Mouse (Mus musculus) liver, embryonic 14.5 days (tissue): ENCODE results near the gene Clic4. TPM values are rescaled to one million over a fixed set of nuclear protein-coding genes. Genes with fewer than 3 reads are reported as not detected.

Source experiments
- ATAC-seq: fragments of 200-750 bp; cut with Nextera tagmentation; 2 replicates; pipeline ENCODE4 v1.8.0; 2017; ENCODE audit warnings: moderate number of reproducible peaks, mild to moderate bottlenecking, moderate library complexity; ENCODE audit not compliant: insufficient read depth
- DNase-seq, 3 experiments: peaks; one replicate each; pipeline ENCODE4 v3.0.0-alpha.2; 2012 to 2013; ENCODE audit warnings: low read depth in 3 of 3, low spot score in 3 of 3
- H3K27ac ChIP-seq: fragments of 300-500 bp; sonication (generic); 2 replicates; pipeline ENCODE4 v1.5.1; 2014; ENCODE audit warnings: moderate library complexity, mild to moderate bottlenecking, control low read depth, inconsistent platforms
- H3K27me3 ChIP-seq: fragments of 300-500 bp; sonication (generic); 2 replicates; pipeline ENCODE4 v1.6.1; 2014; ENCODE audit warnings: mild to moderate bottlenecking, low read length, moderate library complexity; ENCODE audit not compliant: control insufficient read depth, insufficient read depth
- H3K36me3 ChIP-seq: fragments of 300-500 bp; sonication (generic); replicated peaks from 2 replicates; pipeline ENCODE4 v1.6.1; 2014; ENCODE audit warnings: low read depth; ENCODE audit not compliant: control insufficient read depth, insufficient read depth
- H3K4me1 ChIP-seq, 2 experiments: fragments of 200-500 bp in 1 of 2; fragments of 300-500 bp in 1 of 2; sonication (generic) in 1 of 2; replicated peaks; 2 replicates each; pipeline ENCODE4 v1.6.1; 2012 to 2014; ENCODE audit warnings: antibody characterized with exemption in 1 of 2, inconsistent platforms in 1 of 2, low read length in 1 of 2; ENCODE audit not compliant: control insufficient read depth in 2 of 2, insufficient read depth in 2 of 2
- H3K4me2 ChIP-seq: fragments of 300-500 bp; sonication (generic); 2 replicates; pipeline ENCODE4 v1.6.1; 2014; ENCODE audit warnings: low read depth, mild to moderate bottlenecking, control low read depth, moderate library complexity
- H3K4me3 ChIP-seq, 2 experiments: fragments of 200-500 bp in 1 of 2; fragments of 300-500 bp in 1 of 2; sonication (generic) in 1 of 2; 2 replicates each; pipeline ENCODE4 v1.5.1; 2012 to 2014; ENCODE audit warnings: low read depth in 2 of 2, low read length in 2 of 2, mild to moderate bottlenecking in 2 of 2, control low read depth in 1 of 2, inconsistent platforms in 1 of 2, moderate library complexity in 1 of 2; ENCODE audit not compliant: insufficient read depth in 1 of 2
- H3K9ac ChIP-seq: fragments of 300-500 bp; sonication (generic); replicated peaks from 2 replicates; pipeline ENCODE4 v1.6.1; 2014; ENCODE audit warnings: mild to moderate bottlenecking, control low read depth, moderate library complexity
- H3K9me3 ChIP-seq: fragments of 300-500 bp; sonication (generic); 2 replicates; pipeline ENCODE4 v1.6.1; 2016; ENCODE audit warnings: low read length, mixed read lengths; ENCODE audit not compliant: control insufficient read depth
- CTCF ChIP-seq: IDR thresholded peaks from 2 replicates; pipeline ENCODE4 v1.5.1; 2016; ENCODE audit warnings: antibody characterized with exemption, low read depth, control low read depth
- EP300 ChIP-seq: IDR thresholded peaks from 2 replicates; pipeline ENCODE4 v1.6.1; 2016; ENCODE audit warnings: antibody characterized with exemption, low read depth
- WGBS: fragments of 180-500 bp; shearing (Covaris S2); extraction: QIAGEN DNeasy Blood & Tissue Kit; methylation state at CpG from one replicate; pipeline ENCODE4 v1.1.7; 2014; ENCODE audit not compliant: insufficient replicate concordance; 5-methylcytosine and 5-hydroxymethylcytosine counted together
- polyA plus RNA-seq, 2 experiments: library from polyadenylated mRNA; depleted of rRNA in 1 of 2; stranded (reverse) in 1 of 2; unstranded in 1 of 2; fragments of >200 nt; fragmentation: Nextera tagmentation in 1 of 2; extraction: Ambion mirVana in 1 of 2; gene quantifications; 2 replicates each; pipeline versions ENCODE4 v1.2.1 to v1.2.3; 2012 to 2014

Gene Clic4
- polyA plus RNA-seq, 2 experiments, result 40.8 to 65.8 TPM

DNA sequence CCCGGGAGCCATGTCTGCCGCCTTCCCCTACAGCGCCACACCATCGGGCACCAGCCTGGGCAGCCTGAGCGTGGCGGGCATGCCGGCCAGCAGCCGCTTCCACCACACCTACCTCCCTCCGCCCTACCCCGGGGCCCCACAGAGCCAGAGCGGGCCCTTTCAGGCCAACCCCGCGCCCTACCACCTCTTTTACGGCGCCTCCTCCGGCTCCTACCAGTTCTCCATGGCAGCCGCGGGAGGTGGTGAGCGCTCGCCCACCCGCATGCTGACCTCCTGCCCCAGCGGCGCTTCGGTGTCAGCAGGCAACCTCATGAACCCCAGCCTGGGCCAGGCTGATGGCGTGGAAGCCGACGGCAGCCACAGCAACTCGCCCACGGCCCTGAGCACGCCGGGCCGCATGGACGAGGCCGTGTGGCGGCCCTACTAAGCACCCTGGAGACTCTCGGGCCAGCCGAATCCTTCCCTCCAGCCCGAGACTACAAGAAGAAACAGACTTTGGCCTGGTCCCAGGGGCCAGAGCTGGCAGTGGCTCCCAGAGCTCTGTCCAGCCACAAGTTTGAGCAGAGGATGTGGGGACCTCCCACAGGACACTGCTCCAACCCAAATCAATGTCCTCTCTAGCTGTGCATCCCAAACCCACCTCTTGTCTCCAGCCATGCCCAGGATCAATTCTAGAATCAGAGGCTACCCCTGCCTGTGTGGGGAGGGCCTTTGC is 97.1 kb downstream of the Clic4 start:
- DNase-seq, result no peak

DNA sequence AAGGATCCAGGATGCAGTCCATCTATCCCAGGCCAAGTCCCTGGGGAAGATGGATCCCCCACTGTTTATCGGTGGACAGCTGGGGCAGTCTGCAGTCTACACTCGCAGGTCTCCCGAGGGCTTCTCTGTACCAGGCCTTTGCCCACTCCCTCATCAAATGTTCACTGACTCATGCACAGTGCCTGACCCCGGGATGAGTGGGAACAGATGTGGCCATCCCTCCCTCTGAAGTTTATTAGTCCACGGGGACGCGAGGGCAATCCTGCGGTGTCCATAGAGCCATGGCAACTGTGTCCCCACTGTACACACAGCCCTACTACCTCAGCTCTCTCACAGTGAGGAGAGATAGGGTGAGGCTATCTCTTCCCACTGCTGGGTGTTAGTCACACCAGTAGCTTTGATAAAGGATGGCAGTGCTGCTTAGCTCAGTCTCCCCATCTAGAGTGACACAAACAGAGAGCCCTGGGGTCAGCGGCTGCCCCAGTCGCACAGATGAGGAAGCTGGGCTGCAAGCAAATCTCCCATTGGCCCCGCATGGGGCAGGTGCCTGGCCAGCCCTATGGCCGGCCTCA is 101.2 kb downstream of the Clic4 start:
- Histone ChIP-seq H3K9me3 (no peaks in the 10 kb centered on the region), H3K36me3 (no peaks in the 10 kb centered on the region), H3K4me1 (peaks cover 7 to 26% of the 10 kb centered on the region in 2 experiments), H3K4me3 (no peak overlapping the region), H3K9ac (no peak overlapping the region), H3K27me3 (no peaks in the 10 kb centered on the region; the same call in 1 of the 2 replicates), H3K4me2 (no peak overlapping the region), H3K27ac (no peak overlapping the region)
- ATAC-seq, result peak; percentile 74
- DNase-seq, result peak in 2 of 3 experiments; percentile 17 to 26
- 0 out of 2 replicates have a peak, but pooled peaks have one; percentile 37 for TF ChIP-seq EP300
- TF ChIP-seq CTCF, result no peak
- 52% methylated on average over 12 of the region's 12 CpGs for WGBS

More for the DNA sequence above, 97.1 kb downstream of the Clic4 start:
- Histone ChIP-seq H3K36me3 (no peaks in the 10 kb centered on the region), H3K4me3 (no peak overlapping the region), H3K4me2 (no peak overlapping the region), H3K9me3 (no peaks in the 10 kb centered on the region), H3K4me1 (peaks cover 0 to 9% of the 10 kb centered on the region in 2 experiments; a peak in 3 of 4 replicates), H3K27ac (no peak overlapping the region), H3K9ac (no peak overlapping the region), H3K27me3 (no peaks in the 10 kb centered on the region)
- no peak for TF ChIP-seq EP300
- no peak for TF ChIP-seq CTCF
- no peak for ATAC-seq
- 55% methylated on average over 38 of the region's 38 CpGs for WGBS

DNA sequence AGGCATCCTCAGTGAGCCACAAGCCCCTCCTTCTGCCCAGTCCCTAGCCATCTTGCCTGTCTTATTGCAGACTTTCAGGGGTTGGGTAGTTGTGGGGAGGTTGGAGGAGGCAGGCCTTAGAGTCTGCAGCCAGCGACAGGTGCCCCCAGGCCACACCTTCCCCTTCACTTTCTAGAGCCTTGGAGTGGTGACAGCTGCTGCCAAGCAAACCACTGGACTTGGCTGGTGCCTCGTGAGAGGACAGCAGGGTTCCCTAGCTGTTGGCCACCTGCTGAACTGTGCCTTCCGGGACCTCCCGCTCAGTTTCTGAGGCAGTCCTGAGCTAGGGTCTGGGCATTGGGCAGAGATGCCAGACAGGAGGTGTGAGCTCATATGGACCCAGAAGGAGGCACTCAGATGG is 103.1 kb downstream of the Clic4 start:
- Histone ChIP-seq H3K27ac (no peak overlapping the region), H3K4me1 (peaks cover 7 to 26% of the 10 kb centered on the region in 2 experiments), H3K36me3 (no peaks in the 10 kb centered on the region), H3K4me2 (no peak overlapping the region), H3K9me3 (no peaks in the 10 kb centered on the region), H3K9ac (no peak overlapping the region), H3K27me3 (no peaks in the 10 kb centered on the region; the same call in none of the 2 replicates), H3K4me3 (no peak overlapping the region)
- no peak for TF ChIP-seq CTCF
- no peak for DNase-seq
- 60% methylated on average over 4 of the region's 4 CpGs for WGBS
- no peak for ATAC-seq

DNA sequence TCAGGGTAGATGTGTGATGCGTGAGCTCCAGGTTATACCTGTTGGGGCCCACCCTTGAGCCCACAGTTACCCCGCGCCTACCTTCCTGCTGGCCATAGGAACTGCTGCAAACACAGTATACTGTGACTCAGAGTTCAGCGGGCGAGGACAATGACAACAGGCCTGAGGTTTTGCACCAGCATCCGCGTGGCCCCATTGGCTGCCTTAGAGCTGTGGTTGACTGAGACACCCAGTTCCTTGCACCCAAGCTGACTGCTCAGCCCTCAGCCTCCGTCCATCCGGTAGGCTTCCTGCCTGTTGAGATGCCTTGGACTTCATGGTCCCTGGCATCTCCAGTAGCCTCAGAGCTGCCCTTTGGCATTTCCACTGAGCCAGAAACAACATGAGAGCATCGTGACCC is 103.5 kb downstream of the Clic4 start:
- ATAC-seq, result no peak

DNA sequence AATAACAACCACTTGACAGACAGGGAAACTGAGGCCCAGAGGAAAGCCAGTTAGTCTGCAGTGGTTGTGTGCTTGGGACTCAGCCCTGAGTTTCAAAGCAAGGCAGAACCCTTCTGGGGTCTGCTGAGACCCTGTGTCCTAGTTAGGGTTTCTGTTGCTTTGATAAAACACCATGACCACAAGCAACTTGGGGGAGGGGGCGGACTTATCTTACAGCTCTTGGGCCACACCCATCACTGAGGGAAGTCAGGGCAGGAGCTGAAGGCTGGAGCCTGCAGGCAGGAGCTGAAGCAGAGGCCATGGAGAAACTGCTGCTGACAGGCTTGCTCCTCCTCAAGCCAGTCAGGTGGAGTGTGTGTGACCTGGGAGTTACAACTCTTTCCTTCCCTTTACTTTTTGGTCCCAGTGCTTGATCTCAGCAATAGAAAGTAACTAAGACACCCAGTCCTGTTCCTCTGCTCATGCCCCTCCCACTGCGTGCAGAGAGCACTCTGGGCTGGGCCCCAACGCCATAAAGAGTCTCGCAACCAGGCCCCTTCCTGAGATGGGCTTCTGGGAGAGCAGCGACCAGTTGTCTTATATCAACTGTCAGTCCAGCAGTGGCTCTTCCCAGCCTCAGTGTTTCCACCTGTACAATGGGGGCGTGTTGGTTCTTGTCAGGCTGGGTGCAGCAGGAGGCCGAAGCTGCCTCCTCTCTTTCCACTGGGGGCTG is 104.6 kb downstream of the Clic4 start:
- Histone ChIP-seq H3K27ac (no peak overlapping the region), H3K9me3 (no peaks in the 10 kb centered on the region), H3K4me3 (no peak overlapping the region), H3K27me3 (no peaks in the 10 kb centered on the region; the same call in none of the 2 replicates), H3K4me2 (peak overlapping the region; percentile 28; the same call in 1 of the 2 replicates), H3K36me3 (no peaks in the 10 kb centered on the region), H3K9ac (no peak overlapping the region), H3K4me1 (peaks cover 7 to 26% of the 10 kb centered on the region in 2 experiments)
- ATAC-seq, result peak; percentile 61
- 22% methylated on average over 7 of the region's 7 CpGs for WGBS
- peak in 2 of 3 experiments; percentile 23 to 29 for DNase-seq
- TF ChIP-seq EP300 (no peak), CTCF (no peak)

More for the DNA sequence above, 103.5 kb downstream of the Clic4 start:
- Histone ChIP-seq H3K4me2 (no peak overlapping the region), H3K9me3 (no peaks in the 10 kb centered on the region), H3K4me3 (no peak overlapping the region), H3K9ac (no peak overlapping the region), H3K27me3 (no peaks in the 10 kb centered on the region; the same call in none of the 2 replicates), H3K36me3 (no peaks in the 10 kb centered on the region), H3K4me1 (peaks cover 7 to 26% of the 10 kb centered on the region in 2 experiments), H3K27ac (no peak overlapping the region)
- DNase-seq, result no peak
- 72% methylated on average over 10 of the region's 10 CpGs for WGBS
- TF ChIP-seq CTCF, result no peak
- no peak for TF ChIP-seq EP300
